Mouse (Mus musculus) small intestine, adult 2 months (tissue): ENCODE results near the gene Gm44790.

Source experiments
- CTCF ChIP-seq: fragments of 200-500 bp; IDR thresholded peaks from 2 replicates; pipeline ENCODE4 v1.5.1; 2012; ENCODE audit warnings: low read depth, mild to moderate bottlenecking, control low read depth, inconsistent platforms, low read length, moderate library complexity, mixed read lengths; ENCODE audit not compliant: insufficient replicate concordance, insufficient read length; ENCODE audit errors: extremely low read depth
- POLR2A ChIP-seq: fragments of 200-500 bp; IDR thresholded peaks from 2 replicates; pipeline ENCODE4 v1.6.1; 2012; ENCODE audit warnings: low read depth, mild to moderate bottlenecking, control low read depth, inconsistent platforms, low read length, moderate library complexity

GRCm38 (mm10) chr6:86471760-86472099 is 45.3 kb downstream of the Gm44790 start:
- TF ChIP-seq POLR2A (no peak), CTCF (no peak)
